Mouse (Mus musculus): ENCODE data around the gene Ada.

DNA sequence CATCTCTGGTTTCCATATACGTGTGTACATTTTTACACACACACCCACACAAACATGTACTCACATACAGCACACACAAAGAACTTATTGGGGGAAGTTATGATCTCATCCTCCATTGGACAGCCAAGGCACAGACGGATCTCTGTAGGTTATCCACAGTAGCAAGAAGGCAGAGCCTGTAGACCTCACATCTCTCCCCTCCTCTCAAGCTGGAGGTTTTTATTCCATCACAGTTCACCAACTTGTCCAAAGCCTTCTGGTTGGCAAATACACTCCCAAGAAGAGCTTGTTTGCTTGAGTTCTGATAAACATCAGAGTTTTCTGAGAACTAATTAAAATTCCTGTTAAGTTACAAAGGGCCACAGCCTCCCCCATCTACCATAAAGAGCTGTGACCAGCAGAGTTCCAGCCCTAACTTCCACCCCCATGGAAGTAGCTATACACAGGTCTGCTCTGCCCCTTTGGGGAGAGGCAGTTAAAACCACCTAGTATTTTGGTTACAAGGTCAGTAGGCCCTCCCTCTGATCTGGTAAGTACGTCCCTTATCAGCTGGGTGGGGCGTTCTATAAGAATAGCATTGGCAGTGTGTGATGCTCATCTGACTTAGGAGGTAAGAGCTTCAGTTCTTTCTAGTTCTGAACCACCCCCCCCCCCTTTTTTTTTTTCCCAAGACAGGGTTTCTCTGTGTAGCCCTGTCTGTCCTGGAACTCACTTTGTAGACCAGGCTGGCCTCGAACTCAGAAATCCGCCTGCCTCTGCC is 58.0 kb downstream of the Ada start:
- TF ChIP-seq CTCF (IDR thresholded peaks at IDR 0.05; ENCODE audit: low read depth) (no peak), EP300 (IDR thresholded peaks at IDR 0.05; ENCODE audit: low read depth) (no peak)
